Mouse (Mus musculus) embryonic stem cell, embryonic (primary cell): ENCODE results near the gene Gm3373.
"Not testable (repeated sequence)": the region's sequence is repeated elsewhere in the genome, so short reads cannot be mapped to it uniquely, and the experiment has no call there.

Experiments
- CTCF ChIA-PET, 4 experiments: fragments of 300-600 bp in 2 of 4; fragments of 350-600 bp in 2 of 4; sonication (Branson Sonifier 250); formaldehyde crosslinking; loops; one replicate each; lab custom pipeline; 2022; ENCODE audit warnings: inconsistent platforms in 2 of 4; lab: Charles Lee
- POLR2A ChIA-PET, 4 experiments: fragments of 300-600 bp in 2 of 4; fragments of 350-600 bp in 2 of 4; sonication (Branson Sonifier 250); formaldehyde crosslinking; loops; one replicate each; lab custom pipeline; 2022; ENCODE audit warnings: antibody characterized with exemption in 4 of 4, inconsistent platforms in 1 of 4; lab: Charles Lee

Gene Gm3373

DNA sequence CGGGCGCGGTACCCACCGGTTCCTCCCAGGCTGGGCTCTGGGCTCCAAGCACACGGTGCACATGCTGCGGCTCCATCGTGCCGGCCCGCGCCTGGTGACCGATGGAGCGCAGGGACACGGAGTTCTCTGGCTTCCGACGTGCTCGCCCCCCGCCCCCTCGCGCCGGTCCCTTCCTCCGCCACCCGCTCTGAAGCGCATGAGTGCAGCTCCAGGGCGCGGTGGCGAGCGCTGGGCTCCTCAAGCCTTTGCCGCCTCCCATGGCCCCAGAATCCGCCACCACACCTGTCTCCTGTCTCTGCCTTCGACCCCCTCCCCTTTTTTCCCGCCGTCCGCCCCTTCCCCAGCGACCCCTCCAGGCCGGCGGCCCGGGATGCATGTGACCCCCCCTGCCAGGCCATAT lies at the start of gene Gm3373:
TSS of gene Gm3373 (minus strand) at position 101 of the 400 bp plus-strand sequence.
- POLR2A ChIA-PET, CTCF ChIA-PET: not testable (repeated sequence)

DNA sequence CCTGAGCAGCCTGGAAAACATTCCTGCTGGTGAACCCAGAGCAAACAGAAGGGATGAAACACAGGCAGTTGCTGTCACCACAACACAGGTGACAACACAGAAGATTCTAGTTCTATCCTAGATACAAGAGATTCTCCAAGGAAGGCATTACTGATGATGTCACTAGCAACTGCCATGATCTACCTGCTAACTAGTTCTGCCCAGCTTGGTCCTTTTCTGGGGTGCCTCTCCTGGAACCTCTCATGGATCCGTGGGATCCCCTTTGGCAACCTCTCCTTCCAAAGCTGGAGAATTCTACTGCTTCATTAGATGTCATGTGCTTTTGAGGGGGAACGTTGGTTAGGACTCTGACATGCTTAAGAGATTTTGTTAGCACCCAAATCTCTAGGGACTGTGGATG lies 54.0 kb downstream of the Gm3373 start, which contains the start of gene Gm9603:
TSS of gene Gm9603 (minus strand) at position 101 of the 400 bp plus-strand sequence.
- CTCF ChIA-PET, POLR2A ChIA-PET: not testable (repeated sequence)
